Mouse (Mus musculus): ENCODE data around the gene Agap1. TPM values are rescaled to one million over a fixed set of nuclear protein-coding genes. Genes with fewer than 3 reads are reported as not detected.

Agap1 gene
- polyA plus RNA-seq, 1 experiment from 2014 or later, result 37.2 TPM

DNA sequence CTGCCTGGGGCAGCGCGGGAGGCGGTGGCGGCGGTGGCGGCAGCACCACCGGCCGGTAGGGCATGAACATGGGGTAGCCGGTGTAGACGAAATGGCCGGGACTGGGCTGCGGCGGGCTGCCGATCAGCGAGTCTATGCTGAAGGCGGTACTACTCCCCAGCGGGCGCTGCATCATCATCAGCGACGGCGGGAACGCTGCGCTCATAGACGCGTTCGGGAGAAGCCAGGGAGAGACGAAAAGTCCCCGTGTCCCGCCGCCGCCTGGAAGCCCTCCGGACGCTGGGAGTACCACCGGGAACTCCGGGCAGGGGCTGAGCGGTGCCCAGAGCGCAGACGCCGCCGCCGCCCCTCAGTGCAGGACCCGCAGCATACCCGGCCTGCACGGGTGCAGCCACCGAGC lies 475.9 kb downstream of the Agap1 start:
- Histone ChIP-seq H3K36me3 (ENCODE audit: control insufficient read depth, insufficient read depth) (no peaks in the 10 kb centered on the region), H3K4me3 (replicated peaks; ENCODE audit: low read length) (peak overlapping the region; percentile 35), H3K27ac (ENCODE audit: low read length) (no peak overlapping the region), H3K4me2 (ENCODE audit: low read length) (peak overlapping the region; percentile 29), H3K4me1 (replicated peaks; ENCODE audit: control insufficient read depth, insufficient read depth, low read length) (peaks cover 28% of the 10 kb centered on the region), H3K27me3 (replicated peaks; ENCODE audit: control insufficient read depth, insufficient read depth, low read length) (peaks cover 74% of the 10 kb centered on the region), H3K9me3 (ENCODE audit: control insufficient read depth, low read length) (no peaks in the 10 kb centered on the region), H3K9ac (replicated peaks; ENCODE audit: low read depth, low read length) (0 out of 2 replicates have a peak overlapping the region, but pooled peaks have one; percentile 13)
- WGBS, result under 1% methylated on average over 31 of the region's 45 CpGs
- no peak; the same call in 1 of the 2 replicates for ATAC-seq

DNA sequence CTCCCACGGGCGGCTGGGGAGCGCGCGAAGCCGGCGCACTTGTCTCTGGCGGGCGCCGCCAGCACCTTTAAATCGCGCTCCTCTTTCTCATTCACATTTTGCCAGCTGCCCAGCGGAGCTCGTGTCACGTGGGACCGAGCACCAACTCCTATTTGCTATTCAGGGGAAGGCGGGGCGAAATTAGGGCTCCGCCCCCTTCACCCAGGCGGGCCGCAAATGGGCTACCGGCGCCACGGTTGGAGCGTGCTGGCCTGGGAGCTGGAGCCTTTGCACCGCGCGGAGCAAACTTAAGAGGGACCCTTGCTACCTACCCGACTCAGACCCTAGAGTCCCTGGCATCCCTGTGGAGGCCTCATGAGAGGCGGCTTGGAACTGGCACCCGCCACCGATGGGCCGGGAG lies 476.5 kb downstream of the Agap1 start, which contains the start of gene Gbx2:
Gene Gbx2 (minus strand): TSS at position 60 of the 400 bp plus-strand sequence.
- H3K4me2 ChIP-seq (ENCODE audit: low read length), result peak within 1 kb of the TSS; percentile 29
- peak within 1 kb of the TSS; percentile 35 for H3K4me3 ChIP-seq (replicated peaks; ENCODE audit: low read length)
- H3K9ac ChIP-seq (replicated peaks; ENCODE audit: low read depth, low read length), result 0 out of 2 replicates have a peak within 1 kb of the TSS, but pooled peaks have one; percentile 16
- H3K27ac ChIP-seq (ENCODE audit: low read length), result no peak within 1 kb of the TSS
- peaks cover 74% of the 10 kb centered on the region for H3K27me3 ChIP-seq (replicated peaks; ENCODE audit: control insufficient read depth, insufficient read depth, low read length)
- H3K4me1 ChIP-seq (replicated peaks; ENCODE audit: control insufficient read depth, insufficient read depth, low read length), result peaks cover 25% of the 10 kb centered on the region
- no peaks in the 10 kb centered on the region for H3K36me3 ChIP-seq (ENCODE audit: control insufficient read depth, insufficient read depth)
- 1% methylated on average over 32 of the region's 33 CpGs for WGBS
- ATAC-seq, result peak; percentile 48
- no peaks in the 10 kb centered on the region for H3K9me3 ChIP-seq (ENCODE audit: control insufficient read depth, low read length)

DNA sequence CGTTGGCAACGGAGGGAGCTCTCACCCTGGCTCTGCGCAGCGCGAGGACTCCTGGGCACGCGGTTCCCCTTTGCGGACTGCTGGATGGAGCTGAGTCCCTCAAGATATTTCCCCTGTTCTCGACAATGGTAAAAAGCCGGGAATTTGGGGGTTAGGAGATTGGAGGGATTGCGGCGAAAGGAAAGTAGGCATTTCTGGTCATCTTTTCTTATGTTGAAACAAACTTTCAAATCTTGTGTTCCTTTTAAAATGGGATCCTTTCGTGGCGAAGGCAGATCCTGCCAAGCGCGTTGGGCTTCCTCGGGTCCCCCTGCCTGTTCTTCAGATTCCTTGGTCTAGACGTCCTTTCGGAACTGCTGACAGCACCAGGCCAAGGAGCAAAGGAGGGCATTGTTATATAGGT lies 477.4 kb downstream of the Agap1 start:
- H3K4me2 ChIP-seq (ENCODE audit: low read length), result no peak overlapping the region
- no peak overlapping the region for H3K27ac ChIP-seq (ENCODE audit: low read length)
- H3K4me3 ChIP-seq (replicated peaks; ENCODE audit: low read length), result no peak overlapping the region
- no peaks in the 10 kb centered on the region for H3K36me3 ChIP-seq (ENCODE audit: control insufficient read depth, insufficient read depth)
- H3K27me3 ChIP-seq (replicated peaks; ENCODE audit: control insufficient read depth, insufficient read depth, low read length), result peaks cover 75% of the 10 kb centered on the region
- peaks cover 24% of the 10 kb centered on the region for H3K4me1 ChIP-seq (replicated peaks; ENCODE audit: control insufficient read depth, insufficient read depth, low read length)
- H3K9ac ChIP-seq (replicated peaks; ENCODE audit: low read depth, low read length), result no peak overlapping the region
- 3% methylated on average over 19 of the region's 19 CpGs for WGBS
- no peak for ATAC-seq
- no peaks in the 10 kb centered on the region for H3K9me3 ChIP-seq (ENCODE audit: control insufficient read depth, low read length)

DNA sequence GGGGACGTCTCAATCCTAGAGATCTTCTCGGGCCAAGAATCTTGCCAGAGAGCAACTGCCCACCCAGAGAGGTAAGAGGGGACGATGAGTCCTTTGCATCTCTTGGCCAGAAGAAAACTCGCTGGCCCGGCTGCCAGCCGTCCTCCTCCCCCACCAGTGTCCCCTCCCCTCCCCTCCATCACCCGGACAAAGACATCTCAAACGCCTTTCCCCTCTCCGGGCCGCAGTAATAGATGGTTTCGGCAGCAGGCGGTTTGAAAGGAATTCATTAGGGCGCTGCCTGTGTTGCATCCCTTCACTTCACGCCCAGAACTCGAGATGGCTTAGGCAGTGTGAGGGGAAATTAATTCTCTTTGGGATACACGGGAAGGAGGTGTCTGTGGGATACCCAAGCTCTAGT lies 478.0 kb downstream of the Agap1 start:
- H3K27ac ChIP-seq (ENCODE audit: low read length), result no peak overlapping the region
- no peak overlapping the region for H3K9ac ChIP-seq (replicated peaks; ENCODE audit: low read depth, low read length)
- no peak overlapping the region for H3K4me2 ChIP-seq (ENCODE audit: low read length)
- ATAC-seq, result no peak
- H3K9me3 ChIP-seq (ENCODE audit: control insufficient read depth, low read length), result no peaks in the 10 kb centered on the region
- peaks cover 21% of the 10 kb centered on the region for H3K4me1 ChIP-seq (replicated peaks; ENCODE audit: control insufficient read depth, insufficient read depth, low read length)
- WGBS, result 0% methylated on average over 16 of the region's 16 CpGs
- H3K4me3 ChIP-seq (replicated peaks; ENCODE audit: low read length), result no peak overlapping the region
- H3K27me3 ChIP-seq (replicated peaks; ENCODE audit: control insufficient read depth, insufficient read depth, low read length), result peaks cover 76% of the 10 kb centered on the region
- H3K36me3 ChIP-seq (ENCODE audit: control insufficient read depth, insufficient read depth), result no peaks in the 10 kb centered on the region

DNA sequence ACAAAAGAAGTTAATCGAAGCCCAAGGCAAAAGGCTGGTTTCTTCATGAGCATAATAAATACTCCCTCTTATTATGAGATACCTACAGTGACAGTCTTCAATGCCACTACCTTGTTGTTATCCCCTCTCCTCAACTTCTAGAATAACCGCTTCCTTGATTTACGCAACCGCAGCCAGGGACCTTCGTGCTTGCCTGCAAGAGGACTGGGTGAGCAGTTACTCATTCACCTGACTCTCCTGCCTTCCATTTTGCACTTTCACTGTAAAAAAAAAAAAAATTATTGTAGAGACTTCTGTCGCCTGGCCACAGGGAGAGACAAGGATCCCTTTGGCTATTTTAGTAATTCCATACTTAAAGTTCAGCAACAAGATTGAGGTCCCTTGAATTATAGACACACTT lies 478.4 kb downstream of the Agap1 start:
- no peak for ATAC-seq
- H3K36me3 ChIP-seq (ENCODE audit: control insufficient read depth, insufficient read depth), result no peaks in the 10 kb centered on the region
- peaks cover 21% of the 10 kb centered on the region for H3K4me1 ChIP-seq (replicated peaks; ENCODE audit: control insufficient read depth, insufficient read depth, low read length)
- no peak overlapping the region for H3K27ac ChIP-seq (ENCODE audit: low read length)
- 1% methylated on average over 6 of the region's 6 CpGs for WGBS
- no peak overlapping the region for H3K4me3 ChIP-seq (replicated peaks; ENCODE audit: low read length)
- H3K9me3 ChIP-seq (ENCODE audit: control insufficient read depth, low read length), result no peaks in the 10 kb centered on the region
- no peak overlapping the region for H3K4me2 ChIP-seq (ENCODE audit: low read length)
- peaks cover 76% of the 10 kb centered on the region for H3K27me3 ChIP-seq (replicated peaks; ENCODE audit: control insufficient read depth, insufficient read depth, low read length)
- no peak overlapping the region for H3K9ac ChIP-seq (replicated peaks; ENCODE audit: low read depth, low read length)

DNA sequence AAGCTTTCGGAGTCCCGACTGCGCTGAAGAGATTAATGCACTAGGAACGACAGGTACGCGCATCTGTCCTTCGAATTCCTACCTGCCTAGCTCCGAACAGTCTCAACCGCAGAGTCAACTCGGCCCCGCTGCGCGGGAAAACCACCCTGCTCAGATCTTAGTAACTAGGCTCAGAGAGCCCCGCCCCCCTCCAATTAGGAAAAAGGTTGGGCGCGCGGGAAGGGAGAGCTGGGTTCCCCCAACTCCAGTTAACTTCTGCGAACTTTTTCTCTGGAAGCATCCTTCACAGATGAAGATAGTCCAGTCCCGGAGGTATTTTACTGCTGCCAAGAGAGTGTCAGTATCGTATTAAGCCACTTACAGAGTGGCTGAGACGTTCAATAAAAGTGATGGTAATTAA lies 479.2 kb downstream of the Agap1 start:
- Histone ChIP-seq H3K4me2 (ENCODE audit: low read length) (no peak overlapping the region), H3K27me3 (replicated peaks; ENCODE audit: control insufficient read depth, insufficient read depth, low read length) (peaks cover 75% of the 10 kb centered on the region), H3K36me3 (ENCODE audit: control insufficient read depth, insufficient read depth) (no peaks in the 10 kb centered on the region), H3K9me3 (ENCODE audit: control insufficient read depth, low read length) (no peaks in the 10 kb centered on the region), H3K4me1 (replicated peaks; ENCODE audit: control insufficient read depth, insufficient read depth, low read length) (peaks cover 21% of the 10 kb centered on the region), H3K27ac (ENCODE audit: low read length) (no peak overlapping the region), H3K9ac (replicated peaks; ENCODE audit: low read depth, low read length) (no peak overlapping the region), H3K4me3 (replicated peaks; ENCODE audit: low read length) (no peak overlapping the region)
- ATAC-seq, result no peak
- WGBS, result under 1% methylated on average over 21 of the region's 21 CpGs

DNA sequence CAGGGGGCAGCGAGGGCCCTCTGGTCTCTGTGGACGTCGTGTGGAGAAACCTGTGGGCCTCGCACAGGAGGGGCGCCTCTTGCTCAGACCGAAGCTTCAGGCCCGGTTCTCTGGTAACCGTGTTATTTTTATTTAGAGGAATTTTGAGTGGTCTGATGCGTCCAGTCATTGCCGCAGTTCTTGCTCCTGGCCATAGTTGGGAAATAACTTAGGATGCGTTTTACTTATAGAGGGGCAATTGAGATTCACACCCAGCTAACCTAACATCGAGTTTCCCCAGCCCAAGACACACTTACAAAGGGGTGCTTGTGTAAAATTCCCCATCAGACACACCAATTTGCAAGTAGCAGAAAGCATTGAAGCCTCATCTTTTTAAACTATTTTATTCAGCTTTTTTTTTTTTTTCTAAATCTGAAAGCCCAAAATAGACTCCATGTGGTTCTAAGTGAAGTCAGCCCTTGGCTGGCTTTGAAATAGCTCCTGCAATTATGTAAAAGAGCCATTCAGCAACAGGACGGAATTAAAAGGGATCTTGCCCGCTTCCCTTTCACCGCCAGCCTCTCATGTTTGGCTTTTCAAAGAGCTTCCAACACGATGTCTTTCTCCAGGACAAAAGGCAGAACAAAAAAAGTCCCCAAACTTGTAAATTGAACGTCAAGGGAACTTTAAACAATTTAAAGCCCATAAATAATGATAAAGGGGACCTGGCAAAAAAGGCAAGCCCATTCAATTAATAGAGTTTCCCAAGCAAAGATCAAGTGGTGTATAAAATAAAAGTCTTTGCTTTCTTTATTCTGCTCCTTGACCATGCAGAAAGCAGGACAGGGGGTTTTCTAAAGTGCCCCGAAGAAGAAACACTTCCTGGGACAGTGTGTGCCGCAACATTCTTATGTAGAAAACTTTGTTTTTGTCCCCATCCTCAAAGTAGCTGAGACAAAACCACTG lies 480.0 kb downstream of the Agap1 start:
- H3K27ac ChIP-seq (ENCODE audit: low read length), result no peak overlapping the region

DNA sequence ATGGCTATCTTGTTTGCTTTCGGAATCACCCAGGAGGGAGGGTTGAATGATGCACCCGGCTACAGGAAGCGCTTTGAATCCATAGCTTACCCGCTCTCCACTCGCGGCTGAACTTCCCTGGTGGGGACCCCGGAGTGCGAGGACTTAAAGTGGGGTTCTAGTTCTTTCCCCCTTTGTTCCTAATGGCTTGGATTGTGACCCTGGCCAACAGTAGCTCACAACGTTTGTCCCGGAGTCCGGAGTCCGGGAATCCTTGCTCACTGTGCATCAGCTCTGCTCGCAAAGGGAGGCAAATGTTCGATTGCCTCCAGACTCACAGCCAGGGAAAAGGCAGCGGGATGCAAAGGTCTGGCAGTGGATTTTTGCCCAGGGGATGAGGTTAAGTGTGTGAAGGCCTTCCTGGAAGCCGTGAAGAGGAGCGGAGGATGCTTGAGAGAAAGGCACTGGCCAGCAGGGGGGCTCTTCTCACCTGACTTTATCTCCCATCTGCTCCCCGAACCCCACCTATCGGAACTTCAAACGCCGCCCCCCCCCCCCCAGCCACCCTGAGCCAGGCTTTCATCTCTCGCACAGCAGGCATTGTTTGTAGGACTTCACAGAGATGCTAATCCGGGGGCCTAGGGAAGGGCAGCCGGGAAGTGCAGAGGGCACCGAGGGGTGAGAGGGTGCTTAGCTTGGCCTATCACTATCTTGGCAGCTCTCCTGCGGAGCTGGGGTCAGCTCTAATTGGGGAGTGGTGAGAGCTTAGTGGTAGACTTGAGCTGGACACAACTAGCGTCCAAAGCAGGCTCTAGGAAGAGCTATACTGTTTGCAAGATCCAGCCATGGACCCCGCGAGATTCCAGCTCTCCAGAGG lies 481.1 kb downstream of the Agap1 start:
- Histone ChIP-seq H3K36me3 (ENCODE audit: control insufficient read depth, insufficient read depth) (no peaks in the 10 kb centered on the region), H3K4me2 (ENCODE audit: low read length) (no peak overlapping the region), H3K4me3 (replicated peaks; ENCODE audit: low read length) (no peak overlapping the region), H3K27ac (ENCODE audit: low read length) (no peak overlapping the region), H3K4me1 (replicated peaks; ENCODE audit: control insufficient read depth, insufficient read depth, low read length) (peaks cover 11% of the 10 kb centered on the region), H3K27me3 (replicated peaks; ENCODE audit: control insufficient read depth, insufficient read depth, low read length) (peaks cover 73% of the 10 kb centered on the region), H3K9me3 (ENCODE audit: control insufficient read depth, low read length) (no peaks in the 10 kb centered on the region), H3K9ac (replicated peaks; ENCODE audit: low read depth, low read length) (no peak overlapping the region)
- no peak for ATAC-seq
- 1% methylated on average over 26 of the region's 29 CpGs for WGBS

More for the DNA sequence above, 480.0 kb downstream of the Agap1 start:
- H3K36me3 ChIP-seq (ENCODE audit: control insufficient read depth, insufficient read depth), result no peaks in the 10 kb centered on the region
- H3K27me3 ChIP-seq (replicated peaks; ENCODE audit: control insufficient read depth, insufficient read depth, low read length), result peaks cover 75% of the 10 kb centered on the region
- no peaks in the 10 kb centered on the region for H3K9me3 ChIP-seq (ENCODE audit: control insufficient read depth, low read length)
- WGBS, result 2% methylated on average over 19 of the region's 19 CpGs
- no peak overlapping the region for H3K4me3 ChIP-seq (replicated peaks; ENCODE audit: low read length)
- peaks cover 21% of the 10 kb centered on the region for H3K4me1 ChIP-seq (replicated peaks; ENCODE audit: control insufficient read depth, insufficient read depth, low read length)
- no peak for ATAC-seq
- H3K4me2 ChIP-seq (ENCODE audit: low read length), result no peak overlapping the region
- no peak overlapping the region for H3K9ac ChIP-seq (replicated peaks; ENCODE audit: low read depth, low read length)

Data from forebrain, embryonic 16.5 days (tissue).